Mouse (Mus musculus): ENCODE results near the gene Hoxa6. TPM values are rescaled to one million over a fixed set of nuclear protein-coding genes. Genes with fewer than 3 reads are reported as not detected.

Gene Hoxa6
- total and polyA plus RNA-seq, 3 experiments, result not detected

DNA sequence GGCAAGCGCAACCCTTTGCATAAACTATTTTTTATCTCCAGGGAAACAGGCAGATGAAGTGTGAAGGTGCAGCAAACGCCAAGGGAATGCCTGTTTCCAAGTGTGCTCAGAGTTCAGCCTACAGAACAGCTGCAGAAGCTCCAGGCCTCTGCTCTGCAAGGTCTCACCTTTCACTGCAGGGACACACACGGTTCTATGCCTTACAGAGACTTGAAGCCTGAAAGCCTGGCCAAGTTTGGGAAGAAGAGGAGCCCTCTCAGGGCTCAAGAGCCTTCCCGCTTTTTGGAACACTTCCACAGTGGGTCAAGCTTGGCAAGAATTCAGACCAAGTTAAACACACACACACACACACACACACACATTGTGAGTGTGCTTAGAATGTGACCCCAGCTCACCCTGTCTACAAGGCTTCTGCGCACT is 19.3 kb downstream of the Hoxa6 start:
- H3K36me3 ChIP-seq (ENCODE audit: control insufficient read depth in 1 of 2, insufficient read depth in 2 of 2, low read length in 2 of 2), result no peaks in the 10 kb centered on the region
- H3K4me1 ChIP-seq (ENCODE audit: control insufficient read depth in 1 of 2, insufficient read depth in 2 of 2, low read length in 2 of 2), result no peaks in the 10 kb centered on the region
- H3K9me3 ChIP-seq (replicated peaks; ENCODE audit: insufficient read depth, low read length), result no peaks in the 10 kb centered on the region
- no peaks in the 10 kb centered on the region for H3K27me3 ChIP-seq (ENCODE audit: control insufficient read depth in 1 of 2, insufficient read depth in 2 of 2, low read length in 2 of 2)
- no peak for DNase-seq (ENCODE audit: low read depth, low spot score)
- no peak overlapping the region for H3K9ac ChIP-seq (ENCODE audit: control insufficient read depth, low read depth, low read length, poor library complexity, severe bottlenecking)
- no peak for TF ChIP-seq MEF2A (IDR thresholded peaks at IDR 0.05; ENCODE audit: extremely low read depth, insufficient replicate concordance, low read depth, low read length, poor library complexity, severe bottlenecking)
- no peak for TF ChIP-seq GATA1 (IDR thresholded peaks at IDR 0.05; ENCODE audit: low read depth, low read length)
- no peak for TF ChIP-seq ZNF384 (IDR thresholded peaks at IDR 0.05; ENCODE audit: low read depth, low read length)
- no peak for TF ChIP-seq ZMIZ1 (IDR thresholded peaks at IDR 0.05; ENCODE audit: low read depth, low read length)
- no peak for TF ChIP-seq CTCF (IDR thresholded peaks at IDR 0.05 in 2 of 3, conservative IDR thresholded peaks at IDR 0.05 in 1 of 3; ENCODE audit: control insufficient read depth in 1 of 3, insufficient read depth in 1 of 3, low read depth in 2 of 3, low read length in 3 of 3, poor library complexity in 1 of 3, severe bottlenecking in 1 of 3)
- TF ChIP-seq USF2 (IDR thresholded peaks at IDR 0.05; ENCODE audit: borderline replicate concordance in 1 of 2, insufficient read depth in 1 of 2, low read depth in 1 of 2, low read length in 2 of 2), result no peak
- no peak for TF ChIP-seq SIN3A (IDR thresholded peaks at IDR 0.05; ENCODE audit: low read length)
- no peak for TF ChIP-seq EP300 (IDR thresholded peaks at IDR 0.05; ENCODE audit: low read depth in 1 of 2, low read length in 2 of 2)
- TF ChIP-seq BHLHE40 (IDR thresholded peaks at IDR 0.05; ENCODE audit: borderline replicate concordance, low read depth, low read length), result no peak
- TF ChIP-seq ELF1 (IDR thresholded peaks at IDR 0.05; ENCODE audit: low read depth, low read length), result no peak
- TF ChIP-seq MAFK (IDR thresholded peaks at IDR 0.05; ENCODE audit: borderline replicate concordance, low read depth, low read length), result no peak
- no peak for TF ChIP-seq TBP (IDR thresholded peaks at IDR 0.05; ENCODE audit: low read depth, low read length)
- no peak for TF ChIP-seq POLR2AphosphoS2 (IDR thresholded peaks at IDR 0.05; ENCODE audit: low read length)
- TF ChIP-seq ETS1 (IDR thresholded peaks at IDR 0.05; ENCODE audit: low read depth, low read length), result no peak
- TF ChIP-seq RAD21 (IDR thresholded peaks at IDR 0.05; ENCODE audit: low read depth, low read length), result no peak
- no peak for TF ChIP-seq JUND (IDR thresholded peaks at IDR 0.05; ENCODE audit: low read depth, low read length)
- TF ChIP-seq POLR2AphosphoS5 (IDR thresholded peaks at IDR 0.05; ENCODE audit: borderline replicate concordance, low read depth, low read length), result no peak
- no peak overlapping the region for H3K4me3 ChIP-seq (ENCODE audit: control insufficient read depth in 1 of 2, insufficient read depth in 1 of 2, low read depth in 2 of 2, low read length in 2 of 2)
- H3K79me2 ChIP-seq (ENCODE audit: control insufficient read depth, insufficient read depth, low read length, poor library complexity), result no peaks in the 10 kb centered on the region
- H3K27ac ChIP-seq (ENCODE audit: control insufficient read depth, low read depth, low read length), result no peak overlapping the region

DNA sequence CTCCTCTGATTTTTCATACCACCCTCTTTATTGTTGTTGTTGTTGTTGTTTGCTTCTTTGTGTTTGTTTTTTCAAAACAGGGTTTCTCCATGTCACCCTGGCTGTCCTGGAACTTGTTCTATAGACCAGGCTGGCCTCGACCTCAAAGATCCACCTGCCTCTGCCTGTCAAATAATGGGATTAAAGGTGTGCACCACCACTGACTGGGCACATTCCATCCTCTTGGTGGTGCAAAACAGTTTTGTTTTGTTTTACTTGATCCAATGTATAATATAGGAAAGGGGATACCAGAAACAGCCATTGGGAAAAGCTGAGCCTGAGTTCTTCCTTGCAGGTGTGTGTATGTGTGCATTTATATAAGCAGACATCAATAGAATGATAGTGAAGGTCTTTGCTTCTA is 22.0 kb downstream of the Hoxa6 start:
- H3K9me3 ChIP-seq (replicated peaks; ENCODE audit: insufficient read depth, low read length), result no peaks in the 10 kb centered on the region
- no peaks in the 10 kb centered on the region for H3K36me3 ChIP-seq (ENCODE audit: control insufficient read depth in 1 of 2, insufficient read depth in 2 of 2, low read length in 2 of 2)
- no peak for TF ChIP-seq GABPA (IDR thresholded peaks at IDR 0.05; ENCODE audit: low read depth, low read length)
- TF ChIP-seq SMC3 (IDR thresholded peaks at IDR 0.05; ENCODE audit: low read depth, low read length), result no peak
- no peak for TF ChIP-seq JUND (IDR thresholded peaks at IDR 0.05; ENCODE audit: low read depth, low read length)
- TF ChIP-seq SIN3A (IDR thresholded peaks at IDR 0.05; ENCODE audit: low read length), result no peak
- no peak for TF ChIP-seq POLR2A (IDR thresholded peaks at IDR 0.05; ENCODE audit: control insufficient read depth in 1 of 2, insufficient read depth in 1 of 2, low read depth in 1 of 2, low read length in 2 of 2, poor library complexity in 1 of 2)
- no peak for TF ChIP-seq ZKSCAN1 (IDR thresholded peaks at IDR 0.05; ENCODE audit: low read depth, low read length)
- no peak for TF ChIP-seq ZC3H11A (IDR thresholded peaks at IDR 0.05; ENCODE audit: low read depth, low read length)
- no peak for TF ChIP-seq UBTF (IDR thresholded peaks at IDR 0.05; ENCODE audit: borderline replicate concordance, insufficient read depth, low read depth, low read length)
- no peak for TF ChIP-seq ELF1 (IDR thresholded peaks at IDR 0.05; ENCODE audit: low read depth, low read length)
- no peak for TF ChIP-seq USF2 (IDR thresholded peaks at IDR 0.05; ENCODE audit: borderline replicate concordance in 1 of 2, insufficient read depth in 1 of 2, low read depth in 1 of 2, low read length in 2 of 2)
- TF ChIP-seq USF1 (IDR thresholded peaks at IDR 0.05; ENCODE audit: low read depth, low read length), result no peak
- TF ChIP-seq NELFE (IDR thresholded peaks at IDR 0.05; ENCODE audit: low read depth, low read length), result no peak
- TF ChIP-seq POLR2AphosphoS5 (IDR thresholded peaks at IDR 0.05; ENCODE audit: borderline replicate concordance, low read depth, low read length), result no peak
- no peak for TF ChIP-seq CTCF (IDR thresholded peaks at IDR 0.05 in 2 of 3, conservative IDR thresholded peaks at IDR 0.05 in 1 of 3; ENCODE audit: control insufficient read depth in 1 of 3, insufficient read depth in 1 of 3, low read depth in 2 of 3, low read length in 3 of 3, poor library complexity in 1 of 3, severe bottlenecking in 1 of 3)
- no peak for TF ChIP-seq MYC (IDR thresholded peaks at IDR 0.05; ENCODE audit: low read depth, low read length)
- TF ChIP-seq RAD21 (IDR thresholded peaks at IDR 0.05; ENCODE audit: low read depth, low read length), result no peak
- H3K79me2 ChIP-seq (ENCODE audit: control insufficient read depth, insufficient read depth, low read length, poor library complexity), result no peaks in the 10 kb centered on the region
- no peak overlapping the region for H3K4me3 ChIP-seq (ENCODE audit: control insufficient read depth in 1 of 2, insufficient read depth in 1 of 2, low read depth in 2 of 2, low read length in 2 of 2)
- no peak overlapping the region for H3K9ac ChIP-seq (ENCODE audit: control insufficient read depth, low read depth, low read length, poor library complexity, severe bottlenecking)
- no peaks in the 10 kb centered on the region for H3K27me3 ChIP-seq (ENCODE audit: control insufficient read depth in 1 of 2, insufficient read depth in 2 of 2, low read length in 2 of 2)
- no peak for DNase-seq (ENCODE audit: low read depth, low spot score)
- H3K27ac ChIP-seq (ENCODE audit: control insufficient read depth, low read depth, low read length), result no peak overlapping the region
- no peaks in the 10 kb centered on the region for H3K4me1 ChIP-seq (ENCODE audit: control insufficient read depth in 1 of 2, insufficient read depth in 2 of 2, low read length in 2 of 2)

Data from MEL (cell line).